Mouse (Mus musculus): ENCODE results near the gene Depdc5.
A peak's percentile ranks its signal among the peaks of the same experiment; 100 is the strongest.
"Not testable (repeated sequence)": the region's sequence is repeated elsewhere in the genome, so short reads cannot be mapped to it uniquely, and the experiment has no call there.

The Depdc5 gene

DNA sequence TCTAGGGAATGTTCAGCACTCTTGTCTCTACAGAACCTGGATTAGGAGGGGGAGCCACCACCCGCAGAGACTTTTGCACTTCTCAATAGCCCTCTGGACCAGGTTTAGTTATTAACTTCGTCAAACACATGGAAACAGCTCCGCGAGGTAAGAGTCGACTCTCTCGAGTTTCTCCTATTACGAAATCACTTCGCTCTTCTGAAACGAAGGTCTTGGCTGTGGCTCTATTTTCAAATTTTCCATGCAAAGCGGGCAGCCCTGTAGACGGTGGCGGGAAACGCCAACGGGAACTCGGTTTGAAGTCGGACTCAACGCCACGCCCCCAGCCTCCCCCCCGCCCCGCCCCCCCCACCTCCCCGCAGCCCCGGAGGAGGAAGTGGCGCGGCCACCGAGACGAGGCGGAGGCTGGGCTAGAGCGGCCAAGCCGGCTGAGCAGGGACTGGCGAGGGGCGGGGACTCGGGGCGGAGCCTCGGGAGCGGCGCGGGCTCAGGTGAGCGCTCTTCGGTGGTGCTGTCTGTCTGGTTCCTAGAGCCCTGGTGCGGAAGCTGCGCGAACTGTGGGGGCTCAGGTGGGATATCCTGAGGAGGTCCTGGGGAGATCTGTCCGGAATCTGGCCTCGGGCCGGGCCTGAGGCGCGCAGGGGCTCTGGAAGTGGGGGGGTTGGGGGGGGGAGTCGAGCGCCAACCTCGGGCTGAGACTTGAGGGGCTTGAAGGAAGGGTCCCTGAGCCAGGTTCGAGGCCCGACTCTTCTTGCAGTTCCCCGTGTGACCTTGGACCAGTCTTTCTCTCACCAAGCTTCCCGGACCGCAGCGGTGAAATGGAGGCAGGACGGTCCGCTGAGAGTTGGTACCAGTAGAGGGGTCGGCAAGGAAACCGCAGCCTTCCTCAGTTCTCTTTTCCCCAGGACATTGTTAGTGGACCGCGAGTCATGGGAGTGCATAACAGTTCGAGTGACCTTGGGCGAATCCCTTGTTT, at the start of gene Depdc5:
Gene Depdc5, plus strand, starts transcription at position 449 of the 976 bp plus-strand sequence.
- peak; percentile 98 for DNase-seq

DNA sequence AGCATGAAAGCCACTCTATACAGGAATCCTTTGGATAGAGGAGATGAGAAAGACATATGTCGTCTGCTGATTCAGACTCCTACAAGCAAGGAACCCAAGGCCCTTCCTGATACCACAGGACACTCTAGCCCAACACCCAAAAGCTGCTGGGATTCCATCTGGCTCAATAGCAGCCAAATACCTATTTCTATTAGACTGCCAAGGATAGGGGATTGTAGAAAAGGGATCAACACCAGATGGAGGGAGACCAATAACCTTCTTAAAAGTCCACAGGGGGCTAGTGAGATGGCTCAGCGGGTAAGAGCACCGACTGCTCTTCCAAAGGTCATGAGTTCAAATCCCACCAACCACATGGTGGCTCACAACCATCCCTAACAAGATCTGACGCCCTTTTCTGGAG, 48.1 kb upstream of the Depdc5 start:
- DNase-seq: no peak

DNA sequence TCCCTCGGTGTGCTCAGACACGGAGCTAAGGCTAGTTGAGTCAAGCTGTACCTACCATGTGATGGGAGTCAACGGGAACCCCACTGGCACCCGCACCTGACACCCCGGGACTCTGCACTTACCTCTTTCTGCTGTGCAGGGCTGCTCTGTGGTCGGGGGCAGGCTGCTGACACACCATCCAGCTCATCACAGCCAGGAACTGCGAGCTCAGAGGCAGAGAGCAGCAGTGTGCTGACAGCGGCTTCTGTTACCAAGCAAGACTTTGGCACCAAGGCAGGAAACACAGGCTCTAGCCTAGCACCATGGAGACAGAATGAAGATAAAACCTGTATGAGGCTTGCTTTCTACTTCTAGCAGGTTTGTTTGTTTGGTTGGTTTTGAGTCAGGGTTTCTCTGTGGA, 43.0 kb upstream of the Depdc5 start:
- DNase-seq: no peak

DNA sequence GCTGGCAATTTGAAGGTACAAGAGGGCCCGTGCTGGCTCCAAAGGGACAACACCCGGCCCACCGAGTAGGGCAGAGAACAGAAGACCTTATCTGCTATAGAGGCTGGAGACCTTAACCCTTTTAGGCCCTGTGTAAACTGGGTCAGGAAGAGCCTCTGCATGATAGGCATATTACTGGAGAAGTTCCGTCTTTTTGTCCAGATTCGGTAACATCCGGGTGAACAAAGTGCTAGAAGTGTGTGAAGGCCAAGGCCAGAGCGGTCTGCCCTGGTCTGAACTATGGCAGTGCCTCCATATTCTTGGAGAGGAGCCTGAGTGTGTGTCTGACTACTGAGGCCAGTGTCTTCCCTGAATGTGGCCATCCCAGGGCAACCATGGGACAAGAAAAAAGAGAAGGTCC, 36.5 kb upstream of the Depdc5 start, which contains the start of gene Gm20671:
Gene Gm20671, minus strand, starts transcription at position 101 of the 400 bp plus-strand sequence.
- no peak for DNase-seq

DNA sequence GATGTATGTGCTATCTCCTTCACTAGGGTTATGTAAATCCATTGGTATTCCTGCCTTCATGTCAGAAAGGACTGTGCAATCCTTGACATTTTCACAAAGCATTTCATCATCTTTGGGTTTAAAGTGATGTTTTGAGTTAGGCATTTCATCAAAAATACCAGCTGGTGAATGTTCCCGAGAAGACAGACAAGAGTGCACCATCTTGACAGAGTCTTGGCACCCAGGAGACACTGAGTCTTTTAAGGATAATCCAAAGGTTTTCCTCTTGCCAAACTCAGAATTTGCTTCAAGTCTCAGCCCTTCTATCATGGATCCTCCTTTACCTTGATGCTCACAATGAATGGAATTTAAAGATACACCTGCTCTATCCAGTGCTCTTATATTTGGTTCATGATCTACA, 34.7 kb upstream of the Depdc5 start:
- not testable (repeated sequence) for DNase-seq

DNA sequence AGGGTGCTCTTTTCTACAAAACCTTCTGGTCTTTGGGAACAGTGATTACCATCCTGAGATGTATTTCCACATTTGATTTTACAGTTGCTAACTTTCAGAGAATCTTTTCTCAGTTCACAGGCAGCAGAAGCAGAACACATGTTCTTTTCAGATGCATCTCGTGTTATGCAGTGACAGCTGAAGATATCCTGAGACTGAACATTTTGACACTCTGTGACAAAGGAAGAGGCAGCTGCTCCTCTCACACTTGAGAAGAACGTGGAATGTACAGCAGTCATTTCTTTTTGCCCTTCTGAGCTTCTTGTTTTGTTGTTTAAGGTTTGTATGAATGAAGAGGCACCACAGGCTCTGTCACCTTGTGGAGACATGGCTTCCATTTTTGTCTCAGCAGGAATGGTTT, 33.4 kb upstream of the Depdc5 start:
- DNase-seq: no peak

DNA sequence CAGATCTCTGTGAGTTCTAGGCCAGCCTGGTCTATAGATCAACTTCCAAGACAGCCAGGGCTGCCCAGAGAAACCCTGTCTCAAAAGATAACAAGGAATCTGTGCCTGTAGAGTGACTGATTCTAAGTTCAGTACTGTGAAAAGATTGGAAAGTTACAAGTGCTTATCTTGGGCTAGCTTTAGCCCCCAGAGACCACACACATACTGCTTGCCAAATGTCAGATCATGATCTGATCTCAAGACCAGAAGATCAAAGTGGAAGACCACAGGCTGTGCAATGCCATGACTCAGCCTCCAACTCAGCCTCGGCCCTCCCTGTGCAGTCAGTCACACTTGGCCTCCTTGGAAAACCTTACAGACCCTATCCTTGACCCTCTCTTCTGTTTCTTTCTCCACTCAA, 29.0 kb upstream of the Depdc5 start:
- no peak for DNase-seq

DNA sequence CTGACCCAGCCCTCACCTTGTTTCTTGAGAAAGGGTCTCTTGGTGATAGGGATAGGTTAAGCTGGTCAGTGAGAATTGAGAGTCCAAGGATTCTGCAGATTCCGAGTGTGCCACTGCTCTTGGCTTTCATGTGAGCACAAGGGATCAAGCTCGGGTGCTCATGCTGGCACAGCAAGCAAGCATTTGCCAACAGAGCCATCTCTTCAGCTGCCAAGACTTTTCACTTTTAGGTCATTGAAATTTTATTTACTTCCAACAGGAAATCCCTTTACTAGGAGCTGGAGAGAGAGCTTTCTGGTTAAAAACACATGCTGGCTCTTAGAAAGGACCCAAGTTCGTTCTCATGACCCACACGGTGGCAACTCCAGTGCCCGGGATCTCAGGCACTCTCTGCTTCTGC, 26.5 kb upstream of the Depdc5 start:
- DNase-seq: no peak

DNA sequence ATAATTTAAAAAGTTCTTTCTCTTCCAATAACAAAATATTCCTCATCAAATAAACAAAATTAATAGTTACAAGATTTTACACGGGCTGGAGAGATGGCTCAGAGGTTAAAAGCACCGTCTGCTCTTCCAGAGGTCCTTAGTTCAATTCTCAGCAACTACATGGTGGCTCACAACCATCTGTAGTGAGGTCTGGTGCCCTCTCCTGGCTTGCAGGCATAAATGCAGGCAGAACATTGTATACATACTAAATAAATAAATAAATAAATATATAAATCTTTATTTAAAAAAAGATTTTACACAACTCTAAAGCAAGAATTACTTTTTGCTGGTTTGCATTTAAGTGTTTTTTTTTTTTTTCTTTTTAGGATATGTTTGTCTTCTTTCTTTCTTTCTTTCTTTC, 23.5 kb upstream of the Depdc5 start:
- DNase-seq: no peak

DNA sequence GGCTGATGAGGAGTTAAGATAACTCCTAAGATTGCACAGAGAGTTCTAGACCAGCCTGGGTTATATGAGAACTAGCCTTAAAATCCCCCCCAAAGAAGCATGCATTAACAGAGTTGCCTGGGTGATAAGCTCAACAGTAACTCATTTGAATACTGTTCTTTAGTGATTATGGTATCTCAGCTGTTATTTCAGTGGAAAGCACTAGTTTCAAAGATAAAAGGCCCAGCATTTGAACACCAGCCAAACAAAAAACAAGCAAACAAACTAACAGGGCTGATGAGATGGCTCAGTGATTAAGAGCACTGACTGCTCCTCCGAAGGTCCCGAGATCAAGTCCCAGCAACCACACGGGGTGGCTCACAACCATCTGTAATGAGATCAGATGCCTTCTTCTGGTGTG, 14.3 kb upstream of the Depdc5 start:
- no peak for DNase-seq

DNA sequence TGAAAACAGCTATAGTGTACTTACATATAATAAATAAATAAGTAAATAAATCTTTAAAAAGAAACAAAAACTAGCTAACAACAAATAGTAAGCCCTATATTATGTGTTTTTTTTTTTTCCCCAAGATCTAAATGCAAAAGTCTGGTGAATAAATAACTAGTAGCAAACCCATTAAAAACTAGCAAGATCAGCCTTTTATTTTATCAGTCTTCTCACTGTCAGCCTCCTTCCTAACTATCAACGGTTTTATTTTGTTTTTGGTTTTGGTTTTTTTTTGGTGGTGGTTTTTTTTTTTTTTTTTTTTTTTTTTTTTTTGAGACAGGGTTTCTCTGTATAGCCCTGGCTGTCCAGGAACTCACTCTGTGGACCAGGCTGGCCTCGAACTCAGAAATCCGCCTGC, 13.9 kb upstream of the Depdc5 start:
- not testable (repeated sequence) for DNase-seq

DNA sequence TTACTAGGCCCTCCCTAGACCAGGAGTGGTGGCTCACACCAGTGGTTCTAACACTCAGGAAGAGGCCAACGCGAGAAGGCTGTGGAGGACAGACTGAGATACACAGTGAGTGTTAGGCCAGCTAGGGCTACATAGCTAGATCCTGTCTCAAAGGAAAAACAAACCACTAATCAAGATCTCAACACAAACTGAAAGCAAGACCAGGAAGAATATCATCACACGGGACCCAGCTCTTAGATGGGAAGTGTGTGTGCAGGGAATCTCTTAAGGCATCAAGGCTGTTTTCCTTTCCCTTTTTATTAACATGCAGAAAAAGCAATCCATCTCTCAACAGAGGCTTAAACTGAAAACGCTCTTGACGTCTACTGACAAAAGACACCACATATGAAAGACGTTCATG, 11.5 kb upstream of the Depdc5 start:
- DNase-seq: no peak

DNA sequence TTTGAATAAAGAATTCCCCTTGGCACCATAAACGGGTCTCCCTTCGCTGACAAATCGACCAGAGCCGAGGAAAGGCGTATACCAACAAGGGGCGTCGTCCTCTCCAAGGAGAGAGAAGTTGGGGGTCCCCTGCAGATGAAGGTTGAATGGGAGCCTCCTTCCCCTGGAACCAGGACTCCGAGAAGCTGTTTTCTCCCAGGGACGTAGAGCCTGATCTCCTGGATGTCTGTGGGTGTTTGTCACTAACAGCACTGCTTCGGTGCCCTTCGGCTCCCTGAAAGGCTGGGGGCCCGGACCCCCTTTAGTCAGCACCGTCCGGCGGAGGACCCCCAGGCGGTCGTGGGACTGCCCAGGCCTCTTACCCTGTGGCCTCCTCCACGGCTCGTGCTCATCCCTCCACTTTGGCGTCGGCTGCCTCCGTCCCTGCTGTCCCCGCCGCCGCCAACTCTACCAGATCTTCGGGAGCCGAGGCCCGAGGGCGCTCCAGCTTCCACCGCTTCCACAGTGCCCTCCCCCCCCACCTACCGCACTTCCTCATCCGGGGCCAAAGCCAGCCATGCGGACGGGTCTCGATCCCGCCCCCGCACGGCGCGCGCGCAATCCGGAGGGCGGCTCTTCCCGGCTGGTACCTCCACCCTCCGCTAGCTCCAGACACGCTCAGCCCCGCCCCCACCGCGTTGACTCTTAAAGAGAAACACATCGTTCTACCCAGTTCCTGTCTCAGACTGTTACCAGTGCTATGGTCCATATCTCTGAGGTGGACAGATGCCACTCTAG, 9.6 kb upstream of the Depdc5 start, which contains the start of gene Prr14l:
Gene Prr14l, minus strand, starts transcription at position 526 of the 777 bp plus-strand sequence.
- peak; percentile 99 for DNase-seq

DNA sequence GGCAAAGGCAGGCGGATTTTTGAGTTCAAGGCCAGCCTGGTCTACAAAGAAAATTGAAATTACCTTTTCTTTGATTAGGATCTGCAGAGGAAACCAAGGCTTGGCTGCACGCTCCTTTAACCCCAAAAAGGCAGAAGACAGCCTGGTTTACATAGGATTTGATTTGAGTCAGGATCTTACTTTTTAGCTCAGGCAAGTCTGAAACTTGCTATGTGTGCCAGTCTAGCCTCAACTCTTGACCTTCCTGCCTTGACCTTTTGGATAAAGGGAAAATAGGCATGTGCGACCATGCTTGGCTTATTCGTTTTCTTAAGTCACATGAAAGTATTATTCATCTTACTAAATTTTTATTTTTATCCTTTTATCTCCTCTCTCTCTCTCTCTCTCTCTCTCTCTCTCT, 8.7 kb upstream of the Depdc5 start:
- no peak for DNase-seq

DNA sequence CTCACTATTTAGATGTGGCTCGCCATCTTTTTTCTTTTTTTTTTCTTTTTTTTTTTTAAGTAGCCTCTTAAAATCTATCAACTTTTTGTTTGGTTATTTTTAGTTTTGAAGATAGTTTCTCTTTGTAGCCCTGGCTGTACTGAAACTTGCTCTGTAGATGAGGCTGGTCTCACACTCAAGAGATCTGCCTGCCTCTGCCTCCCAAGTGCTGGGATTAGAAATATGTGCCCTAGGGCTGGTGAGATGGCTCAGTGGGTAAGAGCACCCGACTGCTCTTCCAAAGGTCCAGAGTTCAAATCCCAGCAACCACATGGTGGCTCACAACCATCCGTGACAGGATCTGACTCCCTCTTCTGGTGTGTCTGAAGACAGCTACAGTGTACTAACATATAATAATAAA, 8.2 kb upstream of the Depdc5 start:
- DNase-seq: not testable (repeated sequence)

DNA sequence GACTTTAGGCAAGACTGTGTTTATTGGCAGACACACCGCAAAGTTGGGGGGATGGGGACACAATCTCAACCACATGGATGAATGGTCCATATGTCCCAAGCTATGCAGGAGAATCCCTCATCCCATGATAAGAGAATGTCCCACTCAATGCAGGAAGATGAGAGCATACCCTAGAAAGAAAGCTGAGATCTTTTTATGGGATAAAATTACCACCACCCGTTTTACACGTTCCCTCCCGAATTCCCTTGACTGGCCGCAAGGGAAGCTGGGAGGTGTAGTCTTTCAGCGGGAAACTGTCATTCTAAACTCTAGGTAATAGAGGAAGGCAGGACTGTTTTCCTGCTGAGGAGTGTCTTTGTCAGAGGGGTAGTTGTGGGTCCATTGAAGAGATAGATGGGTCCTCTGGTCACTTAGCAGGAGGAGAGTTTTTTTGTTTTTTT, 5.7 kb upstream of the Depdc5 start:
- DNase-seq: peak; percentile 63

DNA sequence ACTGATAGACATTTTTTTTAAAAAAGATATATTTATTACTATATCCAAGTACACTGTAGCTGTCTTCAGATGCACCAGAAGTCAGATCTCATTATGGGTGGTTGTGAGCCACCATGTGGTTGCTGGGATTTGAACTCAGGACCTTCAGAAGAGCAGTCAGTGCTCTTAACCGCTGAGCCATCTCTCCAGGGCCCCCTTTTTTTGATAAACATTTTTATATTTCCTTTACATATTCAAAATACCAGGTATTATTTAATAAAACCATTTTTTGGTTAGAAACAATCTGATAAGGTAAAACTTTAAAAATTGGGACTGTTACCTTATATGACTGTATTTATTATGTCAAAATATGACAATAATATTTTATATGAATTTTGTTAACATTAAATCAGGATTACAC, 2.4 kb upstream of the Depdc5 start:
- no peak for DNase-seq

DNA sequence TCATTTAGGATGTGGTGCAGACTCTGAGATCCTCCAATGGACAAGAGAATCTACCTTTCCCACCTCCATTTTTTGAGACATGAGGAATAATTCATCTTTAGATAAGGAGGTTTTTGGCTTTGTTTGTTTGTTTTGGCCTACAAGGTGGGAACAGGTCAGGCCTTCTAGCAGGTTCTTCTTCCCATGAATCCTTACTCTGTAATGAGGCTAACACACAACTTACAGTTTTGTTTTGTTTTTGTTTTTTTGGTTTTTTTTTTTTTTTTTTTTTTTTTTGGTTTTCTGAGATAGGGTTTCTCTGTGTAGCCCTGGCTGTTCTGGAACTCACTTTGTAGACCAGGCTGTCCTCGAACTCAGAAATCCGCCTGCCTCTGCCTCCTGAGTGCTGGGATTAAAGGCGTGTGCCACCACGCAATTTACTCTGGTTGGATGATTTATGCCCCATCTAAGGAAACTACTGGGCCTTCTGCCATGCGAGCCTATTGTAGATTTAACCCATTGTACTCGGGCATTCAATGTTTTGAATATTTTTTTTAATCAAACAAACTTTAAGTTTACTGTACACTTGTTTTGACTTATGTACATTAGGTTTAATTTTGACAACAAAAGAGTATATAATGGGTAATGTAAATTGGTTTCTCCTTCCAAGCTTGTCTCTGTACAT, 900 bp upstream of the Depdc5 start:
- DNase-seq: peak; percentile 52

DNA sequence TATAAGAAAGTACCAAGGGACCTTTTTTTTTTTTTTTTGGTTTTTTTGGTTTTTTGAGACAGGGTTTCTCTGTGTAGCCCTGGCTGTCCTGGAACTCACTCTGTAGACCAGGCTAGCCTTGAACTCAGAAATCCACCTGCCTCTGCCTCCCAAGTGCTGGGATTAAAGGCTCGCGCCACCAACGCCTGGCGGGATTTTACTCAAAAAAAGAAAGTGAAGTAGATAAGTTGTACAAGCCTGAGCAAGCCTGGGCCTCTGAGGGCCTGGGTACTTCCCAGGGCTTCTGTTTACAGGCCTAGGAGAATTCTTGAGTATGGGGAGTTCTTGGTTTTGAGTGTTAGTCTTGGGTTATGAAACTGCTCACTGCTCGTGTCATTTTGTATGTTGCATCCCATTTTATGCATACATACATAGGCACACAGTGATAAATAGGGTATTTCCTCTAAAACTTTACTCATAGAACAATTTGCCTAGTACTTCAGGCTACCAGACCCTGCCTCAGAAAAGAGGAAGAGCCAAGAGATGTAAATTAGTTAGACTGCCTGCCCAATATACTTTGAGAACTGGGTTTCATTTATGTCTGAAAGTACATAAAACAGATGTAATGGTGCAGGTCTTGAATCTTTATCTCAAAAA, 6.0 kb downstream of the Depdc5 start:
- no peak for DNase-seq

DNA sequence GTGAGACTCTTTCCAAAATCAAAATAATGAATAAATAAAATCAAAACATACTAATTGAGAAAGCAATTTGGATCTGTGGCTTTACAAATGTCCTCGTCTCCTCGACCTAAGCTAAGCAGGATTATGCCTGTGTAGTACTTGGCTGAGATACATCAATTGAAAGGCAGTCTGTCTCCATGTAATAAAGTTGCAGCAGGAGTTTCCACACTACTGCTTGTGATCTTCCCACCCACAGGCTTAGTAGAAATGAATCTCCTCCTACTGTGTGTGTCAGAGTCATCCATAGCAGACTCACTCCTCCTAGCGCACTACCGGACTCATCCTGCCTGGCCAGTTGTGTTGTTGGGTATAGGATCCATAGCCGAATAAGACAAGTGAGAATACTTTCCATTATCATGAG, 8.8 kb downstream of the Depdc5 start:
- DNase-seq: no peak

DNA sequence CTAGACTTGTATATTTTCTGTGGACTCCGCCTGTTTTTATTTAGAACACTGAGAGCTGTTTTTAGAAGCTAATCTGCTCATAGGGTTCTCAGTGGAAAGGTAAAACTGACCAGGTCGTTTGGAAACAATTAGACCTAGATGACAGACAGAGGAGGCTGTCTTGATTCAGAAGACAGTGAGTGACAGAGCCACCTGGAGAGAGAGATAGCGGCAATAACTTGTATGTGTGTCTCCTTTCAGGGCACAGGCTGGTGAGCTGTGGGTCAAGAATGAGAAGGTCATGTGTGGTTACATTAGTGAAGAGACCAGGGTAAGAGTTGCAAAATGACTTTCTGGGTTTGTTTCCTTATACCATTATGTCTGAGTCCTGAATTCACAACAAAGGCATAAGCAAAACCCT, 23.2 kb downstream of the Depdc5 start:
- DNase-seq: no peak

DNA sequence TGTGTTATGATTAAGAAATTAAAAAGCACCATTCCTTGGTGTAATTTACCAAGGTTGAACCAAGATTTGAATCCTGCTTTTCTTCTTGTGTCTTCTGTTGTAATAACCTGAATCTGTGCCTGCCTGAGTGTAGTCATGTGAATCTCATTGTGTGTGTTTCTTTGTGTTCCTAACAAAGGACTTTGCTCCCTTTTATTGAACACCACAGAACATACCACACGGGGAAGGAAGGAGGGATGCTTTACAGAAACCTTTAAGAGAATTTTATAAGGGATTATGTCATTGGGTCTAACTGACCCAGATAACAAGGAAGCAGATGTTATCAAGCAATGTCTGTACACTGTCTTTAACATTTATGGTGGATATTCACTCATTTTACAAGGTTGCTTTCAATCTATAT, 44.0 kb downstream of the Depdc5 start:
- no peak for DNase-seq

DNA sequence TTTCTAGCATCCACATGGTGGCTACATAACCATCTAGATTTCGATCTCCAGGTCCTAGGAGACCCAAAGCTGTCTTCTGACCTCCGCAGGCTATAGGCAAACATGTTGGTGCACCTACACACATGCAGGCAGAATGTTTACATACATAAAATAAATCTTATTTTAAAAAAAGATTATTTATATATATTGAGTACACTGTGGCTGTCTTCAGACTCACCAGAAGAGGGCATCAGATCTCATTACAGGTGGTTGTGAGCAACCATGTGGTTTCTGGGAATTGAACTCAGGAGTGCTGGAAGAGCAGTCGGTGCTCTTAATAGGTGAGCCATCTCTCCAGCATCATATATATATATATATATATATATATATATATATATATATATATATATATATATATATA, 50.6 kb downstream of the Depdc5 start:
- no peak for DNase-seq

Data from kidney, postnatal 10 days (tissue).